Mouse (Mus musculus): ENCODE results near the gene Tmem131l. TPM values are rescaled to one million over a fixed set of nuclear protein-coding genes. Genes with fewer than 3 reads are reported as not detected.

Tmem131l gene
- polyA plus RNA-seq, 1 experiment from 2014 or later = 89.0 TPM

GRCm38 (mm10) chr3:83946848-83947247, 93.1 kb downstream of the Tmem131l start:
- Histone ChIP-seq H3K4me2 (replicated peaks; ENCODE audit: low read depth, low read length) (no peak overlapping the region), H3K9ac (ENCODE audit: low read depth, low read length) (no peak overlapping the region), H3K27ac (ENCODE audit: low read depth, low read length) (no peak overlapping the region), H3K27me3 (ENCODE audit: control insufficient read depth, insufficient read depth, low read length) (no peaks in the 10 kb centered on the region), H3K9me3 (ENCODE audit: control insufficient read depth, low read length) (no peaks in the 10 kb centered on the region), H3K4me3 (ENCODE audit: low read depth, low read length) (no peak overlapping the region), H3K36me3 (ENCODE audit: control insufficient read depth, insufficient read depth, low read length) (no peaks in the 10 kb centered on the region), H3K4me1 (replicated peaks; ENCODE audit: control insufficient read depth, insufficient read depth, low read length) (no peaks in the 10 kb centered on the region)
- 78% methylated on average over 1 of the region's 1 CpGs for WGBS
- DNase-seq (ENCODE audit: low spot score) (peak; percentile 22), ATAC-seq (ENCODE audit: low FRiP score) (no peak)

- Histone ChIP-seq H3K9me3 (ENCODE audit: control insufficient read depth, low read length) (no peaks in the 10 kb centered on the region), H3K4me3 (ENCODE audit: low read depth, low read length) (no peak overlapping the region), H3K27ac (ENCODE audit: low read depth, low read length) (no peak overlapping the region), H3K4me1 (replicated peaks; ENCODE audit: control insufficient read depth, insufficient read depth, low read length) (no peaks in the 10 kb centered on the region), H3K36me3 (ENCODE audit: control insufficient read depth, insufficient read depth, low read length) (no peaks in the 10 kb centered on the region), H3K9ac (ENCODE audit: low read depth, low read length) (no peak overlapping the region), H3K27me3 (ENCODE audit: control insufficient read depth, insufficient read depth, low read length) (no peaks in the 10 kb centered on the region), H3K4me2 (replicated peaks; ENCODE audit: low read depth, low read length) (no peak overlapping the region)
- DNase-seq (ENCODE audit: low spot score) (no peak), ATAC-seq (ENCODE audit: low FRiP score) (no peak)
- WGBS = 84% methylated on average over 2 of the region's 2 CpGs
Measured at GRCm38 (mm10) chr3:83943691-83944090, 96.3 kb downstream of the Tmem131l start.

- Histone ChIP-seq H3K27ac (ENCODE audit: low read depth, low read length) (no peak overlapping the region), H3K4me2 (replicated peaks; ENCODE audit: low read depth, low read length) (no peak overlapping the region), H3K27me3 (ENCODE audit: control insufficient read depth, insufficient read depth, low read length) (no peaks in the 10 kb centered on the region), H3K4me3 (ENCODE audit: low read depth, low read length) (no peak overlapping the region), H3K9ac (ENCODE audit: low read depth, low read length) (no peak overlapping the region), H3K9me3 (ENCODE audit: control insufficient read depth, low read length) (no peaks in the 10 kb centered on the region), H3K4me1 (replicated peaks; ENCODE audit: control insufficient read depth, insufficient read depth, low read length) (no peaks in the 10 kb centered on the region), H3K36me3 (ENCODE audit: control insufficient read depth, insufficient read depth, low read length) (no peaks in the 10 kb centered on the region)
- 82% methylated on average over 4 of the region's 4 CpGs for WGBS
- ATAC-seq (ENCODE audit: low FRiP score) (no peak), DNase-seq (ENCODE audit: low spot score) (no peak)
Measured at GRCm38 (mm10) chr3:83943212-83943611, 96.8 kb downstream of the Tmem131l start.

- Histone ChIP-seq H3K4me1 (replicated peaks; ENCODE audit: control insufficient read depth, insufficient read depth, low read length) (no peaks in the 10 kb centered on the region), H3K27ac (ENCODE audit: low read depth, low read length) (no peak overlapping the region), H3K4me3 (ENCODE audit: low read depth, low read length) (no peak overlapping the region), H3K9me3 (ENCODE audit: control insufficient read depth, low read length) (no peaks in the 10 kb centered on the region), H3K4me2 (replicated peaks; ENCODE audit: low read depth, low read length) (no peak overlapping the region), H3K36me3 (ENCODE audit: control insufficient read depth, insufficient read depth, low read length) (no peaks in the 10 kb centered on the region), H3K27me3 (ENCODE audit: control insufficient read depth, insufficient read depth, low read length) (no peaks in the 10 kb centered on the region), H3K9ac (ENCODE audit: low read depth, low read length) (no peak overlapping the region)
- 87% methylated on average over 4 of the region's 4 CpGs for WGBS
- DNase-seq (ENCODE audit: low spot score) (no peak), ATAC-seq (ENCODE audit: low FRiP score) (no peak)
Measured at GRCm38 (mm10) chr3:83941921-83942320, 98.1 kb downstream of the Tmem131l start.

GRCm38 (mm10) chr3:83938871-83939270, 101.1 kb downstream of the Tmem131l start:
- Histone ChIP-seq H3K4me2 (replicated peaks; ENCODE audit: low read depth, low read length) (no peak overlapping the region), H3K9me3 (ENCODE audit: control insufficient read depth, low read length) (no peaks in the 10 kb centered on the region), H3K27ac (ENCODE audit: low read depth, low read length) (no peak overlapping the region), H3K4me1 (replicated peaks; ENCODE audit: control insufficient read depth, insufficient read depth, low read length) (no peaks in the 10 kb centered on the region), H3K9ac (ENCODE audit: low read depth, low read length) (no peak overlapping the region), H3K27me3 (ENCODE audit: control insufficient read depth, insufficient read depth, low read length) (no peaks in the 10 kb centered on the region), H3K4me3 (ENCODE audit: low read depth, low read length) (no peak overlapping the region), H3K36me3 (ENCODE audit: control insufficient read depth, insufficient read depth, low read length) (0 out of 2 replicates have a peak, but pooled peaks cover 2% of the 10 kb centered on the region)
- ATAC-seq (ENCODE audit: low FRiP score) (no peak), DNase-seq (ENCODE audit: low spot score) (no peak)
- 31% methylated on average over 5 of the region's 5 CpGs for WGBS

- Histone ChIP-seq H3K4me1 (replicated peaks; ENCODE audit: control insufficient read depth, insufficient read depth, low read length) (no peaks in the 10 kb centered on the region), H3K9me3 (ENCODE audit: control insufficient read depth, low read length) (no peaks in the 10 kb centered on the region), H3K9ac (ENCODE audit: low read depth, low read length) (no peak overlapping the region), H3K36me3 (ENCODE audit: control insufficient read depth, insufficient read depth, low read length) (peaks cover 9% of the 10 kb centered on the region), H3K4me2 (replicated peaks; ENCODE audit: low read depth, low read length) (no peak overlapping the region), H3K27ac (ENCODE audit: low read depth, low read length) (no peak overlapping the region), H3K4me3 (ENCODE audit: low read depth, low read length) (no peak overlapping the region), H3K27me3 (ENCODE audit: control insufficient read depth, insufficient read depth, low read length) (no peaks in the 10 kb centered on the region)
- no peak for ATAC-seq (ENCODE audit: low FRiP score)
- WGBS = 94% methylated on average over 10 of the region's 10 CpGs
- no peak for DNase-seq (ENCODE audit: low spot score)
Measured at GRCm38 (mm10) chr3:83934514-83934913, 105.5 kb downstream of the Tmem131l start.

- Histone ChIP-seq H3K4me3 (ENCODE audit: low read depth, low read length) (no peak overlapping the region), H3K4me2 (replicated peaks; ENCODE audit: low read depth, low read length) (no peak overlapping the region), H3K27me3 (ENCODE audit: control insufficient read depth, insufficient read depth, low read length) (no peaks in the 10 kb centered on the region), H3K9ac (ENCODE audit: low read depth, low read length) (no peak overlapping the region), H3K9me3 (ENCODE audit: control insufficient read depth, low read length) (no peaks in the 10 kb centered on the region), H3K4me1 (replicated peaks; ENCODE audit: control insufficient read depth, insufficient read depth, low read length) (no peaks in the 10 kb centered on the region), H3K36me3 (ENCODE audit: control insufficient read depth, insufficient read depth, low read length) (peaks cover 6% of the 10 kb centered on the region; the same call in 1 of the 2 replicates), H3K27ac (ENCODE audit: low read depth, low read length) (no peak overlapping the region)
- WGBS = 77% methylated on average over 11 of the region's 11 CpGs
- no peak for ATAC-seq (ENCODE audit: low FRiP score)
- peak; percentile 63 for DNase-seq (ENCODE audit: low spot score)
Measured at GRCm38 (mm10) chr3:83915768-83916496, 124.0 kb downstream of the Tmem131l start.

GRCm38 (mm10) chr3:83915102-83915501, 124.9 kb downstream of the Tmem131l start:
- ATAC-seq (ENCODE audit: low FRiP score) (no peak), DNase-seq (ENCODE audit: low spot score) (no peak)
- Histone ChIP-seq H3K27me3 (ENCODE audit: control insufficient read depth, insufficient read depth, low read length) (no peaks in the 10 kb centered on the region), H3K36me3 (ENCODE audit: control insufficient read depth, insufficient read depth, low read length) (peaks cover 9% of the 10 kb centered on the region; the same call in 1 of the 2 replicates), H3K4me2 (replicated peaks; ENCODE audit: low read depth, low read length) (no peak overlapping the region), H3K4me1 (replicated peaks; ENCODE audit: control insufficient read depth, insufficient read depth, low read length) (no peaks in the 10 kb centered on the region), H3K27ac (ENCODE audit: low read depth, low read length) (no peak overlapping the region), H3K4me3 (ENCODE audit: low read depth, low read length) (no peak overlapping the region), H3K9me3 (ENCODE audit: control insufficient read depth, low read length) (no peaks in the 10 kb centered on the region), H3K9ac (ENCODE audit: low read depth, low read length) (no peak overlapping the region)
- 91% methylated on average over 3 of the region's 3 CpGs for WGBS

- Histone ChIP-seq H3K9me3 (ENCODE audit: control insufficient read depth, low read length) (no peaks in the 10 kb centered on the region), H3K27me3 (ENCODE audit: control insufficient read depth, insufficient read depth, low read length) (no peaks in the 10 kb centered on the region), H3K27ac (ENCODE audit: low read depth, low read length) (no peak overlapping the region), H3K4me1 (replicated peaks; ENCODE audit: control insufficient read depth, insufficient read depth, low read length) (no peaks in the 10 kb centered on the region), H3K36me3 (ENCODE audit: control insufficient read depth, insufficient read depth, low read length) (peaks cover 9% of the 10 kb centered on the region; the same call in 1 of the 2 replicates), H3K4me2 (replicated peaks; ENCODE audit: low read depth, low read length) (no peak overlapping the region), H3K9ac (ENCODE audit: low read depth, low read length) (no peak overlapping the region), H3K4me3 (ENCODE audit: low read depth, low read length) (no peak overlapping the region)
- no peak for ATAC-seq (ENCODE audit: low FRiP score)
- no peak for DNase-seq (ENCODE audit: low spot score)
- WGBS = 88% methylated on average over 5 of the region's 5 CpGs
Measured at GRCm38 (mm10) chr3:83910707-83911106, 129.3 kb downstream of the Tmem131l start.
